Mouse (Mus musculus): Measurements from ENCODE around the gene Mier2.

DNA sequence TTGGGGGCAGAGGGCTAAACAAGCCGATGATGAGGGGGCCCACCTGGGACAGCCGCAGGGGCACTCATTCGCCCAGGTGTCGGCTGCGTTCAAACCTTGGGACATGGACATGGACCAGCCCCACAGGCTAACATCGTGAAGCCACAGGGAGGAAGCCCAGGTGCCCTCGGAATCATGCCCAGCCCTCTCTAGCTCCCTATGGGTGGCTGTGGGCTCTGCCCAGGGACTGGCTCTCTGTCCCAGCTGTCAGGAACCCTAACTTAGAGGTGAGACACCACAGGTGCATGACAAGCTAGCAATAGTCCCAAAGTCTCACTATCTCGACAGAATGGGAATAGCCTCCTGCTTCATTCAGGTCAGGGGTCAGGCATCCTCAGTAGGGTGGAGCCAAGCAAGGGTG, 2.5 kb downstream of the Mier2 start:
- TF ChIP-seq GATA1 (IDR thresholded peaks at IDR 0.05; ENCODE audit: low read length) (no peak), TAL1 (IDR thresholded peaks at IDR 0.05; ENCODE audit: low read length) (no peak)
